Mouse (Mus musculus) right cerebral cortex, postnatal 36 days (tissue): ENCODE data around the gene Hsd17b3.
A peak's percentile ranks its signal among the peaks of the same experiment; 100 is the strongest.
"Not testable (repeated sequence)": the region's sequence is repeated elsewhere in the genome, so short reads cannot be mapped to it uniquely, and the experiment has no call there.

Source experiments
- DNase-seq, 2 experiments: peaks; one replicate each; pipeline ENCODE4 v3.0.0; 2022; ENCODE audit warnings: low spot score in 2 of 2, mixed read lengths in 1 of 2

The Hsd17b3 gene

GRCm38 (mm10) chr13:64081012-64081919, 7.8 kb downstream of the Hsd17b3 start:
- no peak for DNase-seq

DNA sequence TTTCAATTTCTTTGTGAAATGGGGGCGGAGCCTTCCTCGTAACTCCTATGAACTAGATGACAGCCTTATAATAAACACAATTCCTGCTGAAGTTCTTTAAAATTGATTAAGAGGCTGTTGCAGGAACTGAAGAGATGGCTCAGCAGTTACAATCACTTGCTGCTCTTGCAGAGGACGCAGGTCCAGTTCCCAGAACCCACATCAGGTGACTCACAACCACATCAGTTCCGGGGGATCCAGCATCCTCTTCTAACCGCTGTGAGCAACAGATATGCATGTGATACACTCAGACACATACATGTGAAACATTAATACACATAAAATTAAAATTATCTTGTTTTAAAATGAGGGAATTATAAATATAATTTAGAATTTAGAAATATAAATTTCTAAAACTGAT, 11.4 kb downstream of the Hsd17b3 start:
- no peak for DNase-seq

DNA sequence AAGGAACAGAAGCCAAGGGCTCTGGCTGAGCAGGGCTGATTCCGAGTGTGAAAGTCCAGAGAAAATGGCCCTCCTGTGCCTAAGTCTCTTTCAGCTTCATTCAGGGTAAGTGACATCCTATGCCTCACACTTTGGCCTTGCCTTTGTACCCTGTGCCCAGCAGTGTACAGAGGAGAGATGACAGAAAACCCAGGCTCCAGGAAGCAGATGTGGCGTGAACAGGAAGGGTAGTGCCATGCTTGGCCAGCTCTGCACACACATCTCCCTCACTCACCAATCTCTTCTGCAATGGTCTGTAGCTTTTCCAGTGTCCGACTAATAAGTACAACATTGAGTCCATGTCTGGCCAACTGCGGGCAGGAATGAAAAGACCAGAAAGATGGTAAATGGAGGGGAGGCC, 13.0 kb downstream of the Hsd17b3 start:
- no peak for DNase-seq

DNA sequence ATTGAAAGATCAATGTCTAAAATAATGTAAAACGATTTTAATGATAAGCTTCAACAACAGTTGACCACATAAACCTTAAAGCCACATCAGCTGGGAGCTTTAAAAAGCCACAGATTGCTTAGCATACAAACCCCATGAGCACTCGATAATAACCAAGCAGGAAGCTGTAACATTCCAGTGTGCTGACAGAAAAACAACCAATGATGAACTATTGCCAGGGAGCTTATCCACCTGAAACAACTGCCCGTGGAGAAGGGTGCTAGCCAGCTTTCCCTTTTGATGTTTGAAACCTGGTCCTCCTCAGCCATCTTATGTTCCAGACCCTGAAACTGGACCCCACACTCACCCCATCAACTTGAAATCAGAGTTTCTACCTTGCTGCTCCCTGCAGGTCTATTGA, 22.4 kb downstream of the Hsd17b3 start:
- DNase-seq, result no peak

GRCm38 (mm10) chr13:64064276-64064675, 24.8 kb downstream of the Hsd17b3 start:
- DNase-seq, result no peak

DNA sequence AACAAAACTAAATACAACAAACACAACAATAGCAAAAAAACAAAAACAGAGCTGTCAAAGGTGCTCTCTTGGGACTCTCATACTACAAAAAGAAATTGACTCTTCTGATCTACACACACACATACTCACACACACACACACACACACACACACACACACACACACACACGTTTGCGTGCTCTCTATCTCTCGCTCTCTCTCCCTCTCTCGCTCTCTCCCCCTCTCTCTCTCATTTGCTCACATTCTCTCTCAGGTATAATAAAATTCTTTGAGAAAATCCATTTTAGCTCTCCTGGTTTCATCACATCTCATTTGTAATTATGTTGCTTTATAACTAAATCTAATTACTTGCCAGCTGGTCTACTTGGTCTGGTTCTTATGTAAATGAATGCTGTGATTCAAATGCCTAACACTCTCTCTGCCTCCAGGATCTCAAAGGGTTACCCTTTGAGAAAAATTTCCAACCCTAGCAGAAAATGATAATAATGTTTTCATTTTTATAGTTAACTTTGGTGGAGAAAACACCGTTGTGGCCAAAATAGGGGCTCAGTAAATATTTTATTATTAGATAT, 28.0 kb downstream of the Hsd17b3 start:
- DNase-seq, result no peak

DNA sequence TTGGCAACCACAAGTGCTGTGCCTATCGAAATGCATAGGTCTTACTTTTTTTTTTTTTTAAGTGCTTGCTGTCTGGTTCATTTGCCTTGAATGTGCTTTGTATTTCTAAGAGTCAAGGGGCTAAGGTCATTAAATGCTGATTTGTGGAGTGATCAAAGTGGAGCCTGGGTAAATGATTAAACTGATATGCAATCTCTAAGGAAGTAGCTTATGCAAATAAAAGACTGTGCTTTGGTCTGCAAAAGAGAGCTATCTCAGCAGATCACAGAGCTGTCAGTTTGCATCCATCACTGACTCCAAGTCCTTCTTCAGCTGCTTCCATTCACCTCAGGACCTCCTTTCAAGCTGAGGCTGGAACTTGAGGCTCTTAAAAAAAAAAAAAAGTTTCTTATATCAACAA, 35.1 kb downstream of the Hsd17b3 start:
- DNase-seq, result no peak

DNA sequence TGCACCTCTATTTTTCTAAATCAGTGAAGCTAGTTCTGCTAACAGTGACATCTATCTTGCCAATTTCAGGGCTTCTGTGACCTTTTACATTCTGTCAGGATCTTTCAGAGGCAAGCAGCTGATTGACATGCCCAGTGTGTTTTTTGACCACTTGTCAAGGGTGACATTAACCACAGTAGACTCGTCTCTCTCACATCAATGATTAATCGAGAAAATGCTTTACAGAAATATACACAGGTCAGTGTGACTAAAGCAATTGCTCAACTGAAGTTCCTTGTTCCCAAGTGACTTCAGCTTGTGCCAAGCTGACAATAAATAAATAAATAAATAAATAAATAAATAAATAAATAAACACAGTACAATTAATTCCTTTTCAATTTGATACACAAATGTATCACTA, 36.7 kb downstream of the Hsd17b3 start:
- not testable (repeated sequence) for DNase-seq

GRCm38 (mm10) chr13:64050895-64051294, 38.1 kb downstream of the Hsd17b3 start:
- DNase-seq, result no peak

DNA sequence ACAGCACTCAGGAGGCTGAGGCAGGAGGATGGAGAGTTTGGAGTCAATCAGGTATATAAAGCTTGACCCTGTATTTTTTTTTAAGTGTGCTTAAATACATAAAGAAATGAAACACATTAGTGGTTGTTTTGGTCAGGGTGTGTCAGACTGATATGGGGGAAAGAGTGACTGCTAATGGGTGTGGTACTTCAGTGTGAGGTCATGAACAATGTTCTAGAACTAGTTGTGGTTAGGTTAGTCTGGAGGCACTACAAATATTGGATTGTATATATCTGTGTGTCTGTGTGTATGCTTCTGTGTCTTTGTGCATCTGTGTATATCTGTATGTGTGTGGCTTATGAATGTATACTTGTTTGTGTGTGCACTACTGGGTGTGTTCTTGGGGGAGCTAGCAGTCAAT, 39.5 kb downstream of the Hsd17b3 start:
- DNase-seq, result no peak

DNA sequence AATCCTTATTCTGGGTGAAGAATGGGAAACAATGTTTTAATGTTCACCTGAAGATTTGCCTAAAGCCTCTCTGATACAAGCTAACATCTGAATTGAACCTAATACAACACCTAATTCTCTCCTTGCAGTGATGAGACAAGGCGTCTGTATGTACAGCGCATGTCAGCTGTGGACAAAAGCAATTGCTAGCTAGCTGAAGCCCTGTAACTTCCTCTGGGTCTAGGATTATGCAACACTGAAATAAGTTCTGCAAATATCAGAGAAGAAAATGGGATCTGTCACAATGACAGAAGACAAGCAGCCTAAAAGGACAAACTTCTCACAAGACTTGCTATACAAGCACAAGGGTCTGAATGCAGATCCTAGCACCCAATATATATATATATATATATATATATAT, 40.6 kb downstream of the Hsd17b3 start:
- no peak for DNase-seq

DNA sequence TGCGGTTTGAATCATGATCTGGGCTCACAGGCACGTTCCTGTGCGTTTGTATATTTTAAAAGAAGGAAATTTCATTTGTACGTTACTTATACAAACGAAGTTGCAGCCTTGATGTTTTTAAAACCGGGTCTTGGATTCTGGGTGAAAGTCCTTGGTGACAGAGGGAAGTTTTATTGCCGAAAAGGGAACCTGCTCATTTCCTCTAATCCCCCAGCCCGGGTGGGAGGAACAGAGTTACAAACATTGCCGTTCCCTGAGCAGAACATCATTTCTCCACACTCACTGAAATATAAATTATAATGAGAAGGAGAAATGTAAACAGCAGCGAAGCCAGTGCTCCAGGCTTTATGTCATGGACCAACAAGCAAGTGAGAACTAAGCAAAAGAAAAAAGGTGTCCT, 49.1 kb downstream of the Hsd17b3 start:
- no peak for DNase-seq

- no peak for DNase-seq
Observed at GRCm38 (mm10) chr13:64038114-64038513, 50.9 kb downstream of the Hsd17b3 start.

DNA sequence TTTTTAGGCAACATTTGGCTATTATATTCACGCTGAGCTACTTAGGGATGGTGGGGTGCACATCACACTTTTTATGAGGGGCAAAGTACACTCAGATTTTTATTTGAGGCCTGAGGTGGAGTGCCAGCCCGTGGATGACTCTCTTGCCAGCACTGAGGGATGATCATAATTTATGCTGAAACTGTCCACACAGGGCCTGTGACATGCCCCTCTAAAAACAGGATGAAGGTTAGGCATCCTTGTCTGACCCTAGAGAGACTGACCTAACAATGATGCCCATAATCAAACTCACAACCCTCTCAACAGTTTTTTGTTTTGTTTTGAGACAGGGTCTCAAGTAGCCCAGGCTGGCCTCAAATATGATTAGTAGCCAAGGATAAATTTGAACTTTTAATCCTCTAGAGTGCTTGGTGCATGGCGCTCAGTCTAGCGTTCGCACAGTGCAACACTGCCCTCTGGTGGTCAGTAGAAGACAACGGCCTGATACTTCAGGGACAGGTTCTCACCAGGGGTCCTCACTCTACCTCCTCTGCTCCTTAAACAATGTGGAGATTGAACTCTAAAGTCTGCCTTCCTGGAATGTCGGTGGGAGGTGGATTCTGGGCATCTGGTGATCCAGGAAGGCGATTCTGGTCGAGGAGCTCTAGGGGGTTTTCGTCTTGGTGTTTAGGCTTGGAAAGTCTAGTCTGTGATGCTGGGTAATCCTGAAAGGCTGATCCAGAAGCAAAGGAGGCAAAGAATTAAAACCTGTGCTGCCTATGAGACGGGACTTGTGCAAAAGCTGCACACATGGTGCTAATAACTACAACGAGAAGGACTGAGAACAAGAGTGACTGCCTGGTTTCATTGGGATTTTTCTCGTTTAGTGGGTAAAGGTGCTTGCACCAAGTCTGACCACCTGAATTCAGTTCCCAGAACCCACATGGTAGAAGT, 52.7 kb downstream of the Hsd17b3 start:
- DNase-seq, result peak in 1 of 2 experiments; percentile 7

- no peak for DNase-seq
Observed at GRCm38 (mm10) chr13:64035036-64035435, 54.0 kb downstream of the Hsd17b3 start.

DNA sequence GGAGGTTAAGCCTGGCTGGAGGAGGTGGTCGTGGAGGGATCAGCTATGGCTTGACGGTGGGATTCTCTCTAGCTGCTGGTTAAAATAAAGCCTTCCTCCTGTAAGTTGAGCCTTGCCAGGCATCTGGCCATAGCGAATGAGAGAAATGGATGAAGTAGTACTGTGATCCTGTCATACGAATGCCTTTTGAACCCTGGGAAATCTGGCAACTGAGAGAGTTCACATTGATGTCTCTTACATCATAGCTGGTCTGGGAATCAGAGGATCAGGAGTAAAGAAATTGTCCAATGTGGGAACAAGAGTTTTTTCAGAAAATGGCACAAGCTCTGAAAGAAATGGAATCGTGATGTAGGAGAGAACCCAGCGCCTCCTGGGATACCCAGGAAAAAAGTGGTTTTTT, 55.1 kb downstream of the Hsd17b3 start:
- DNase-seq, result no peak

GRCm38 (mm10) chr13:64033181-64033580, 55.8 kb downstream of the Hsd17b3 start:
- DNase-seq, result no peak

DNA sequence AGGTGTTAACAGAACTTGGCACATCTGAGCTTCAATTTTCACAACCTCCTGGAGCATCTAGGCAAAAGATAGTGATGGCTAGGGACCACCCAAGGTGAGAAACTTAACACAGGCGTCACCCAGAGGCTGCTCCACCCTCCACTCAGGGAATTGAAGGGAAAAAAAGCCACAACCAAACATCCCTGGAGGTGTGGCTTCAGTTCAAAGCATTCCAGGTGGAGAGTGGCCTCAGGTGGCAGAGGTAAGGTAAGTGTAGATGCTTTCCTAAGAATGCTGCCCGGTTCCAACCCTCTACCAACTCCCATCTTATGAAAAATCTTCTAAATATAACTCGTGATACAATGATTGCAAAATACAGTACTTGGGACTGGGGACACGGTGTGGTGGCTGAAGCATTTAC, 57.8 kb downstream of the Hsd17b3 start:
- DNase-seq, result no peak

- DNase-seq, result no peak
Observed at GRCm38 (mm10) chr13:64030792-64031191, 58.2 kb downstream of the Hsd17b3 start.

DNA sequence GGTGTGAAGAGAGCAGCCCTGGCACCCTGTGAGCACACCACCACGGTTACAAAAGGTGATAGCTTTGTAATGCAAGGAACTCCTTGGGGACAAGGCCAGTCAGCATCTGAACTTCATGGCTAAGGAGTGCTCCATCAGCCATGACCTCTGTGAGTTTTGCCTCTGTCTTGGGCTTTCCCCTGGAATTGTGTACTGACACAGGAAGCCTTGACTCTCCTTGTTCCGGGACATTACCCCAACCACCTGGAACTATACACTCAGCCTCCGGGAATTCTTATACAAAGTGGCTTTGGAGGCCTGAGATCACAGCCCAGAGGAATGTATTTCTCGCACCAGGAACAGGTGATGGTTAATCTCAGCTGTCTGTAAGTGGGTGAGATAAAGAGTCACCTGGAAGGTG, 64.2 kb downstream of the Hsd17b3 start:
- DNase-seq, result no peak

- DNase-seq, result no peak
Observed at GRCm38 (mm10) chr13:64022786-64023468, 66.1 kb downstream of the Hsd17b3 start.

- DNase-seq, result peak; percentile 61 to 68
Observed at GRCm38 (mm10) chr13:64020902-64021311, 68.1 kb downstream of the Hsd17b3 start.
